Mouse (Mus musculus) ES-E14 (cell line): ENCODE measurements around the gene Ppp1r10. TPM values are rescaled to one million over a fixed set of nuclear protein-coding genes. Genes with fewer than 3 reads are reported as not detected.

ENCODE experiments used
- DNase-seq: peaks from one replicate; pipeline ENCODE4 v3.0.0-alpha.2; 2013; ENCODE audit warnings: low read depth, low spot score
- H3K27ac ChIP-seq: 2 replicates; pipeline ENCODE4 v1.5.1; 2012; ENCODE audit warnings: low read depth, mild to moderate bottlenecking, low read length, moderate library complexity, mixed read lengths; ENCODE audit not compliant: poor library complexity, insufficient read depth, severe bottlenecking
- H3K36me3 ChIP-seq: 2 replicates; pipeline ENCODE4 v1.6.1; 2012; ENCODE audit warnings: mild to moderate bottlenecking, low read length, moderate library complexity, mixed read lengths; ENCODE audit not compliant: control insufficient read depth, poor library complexity, insufficient read depth, severe bottlenecking
- H3K4me1 ChIP-seq, 2 experiments: fragments of 150-350 bp in 1 of 2; sonication (generic) in 1 of 2; 2 replicates each; pipeline ENCODE4 v1.6.1; 2012; ENCODE audit warnings: low read length in 2 of 2, mild to moderate bottlenecking in 1 of 2, mixed read lengths in 1 of 2; ENCODE audit not compliant: control insufficient read depth in 2 of 2, insufficient read depth in 2 of 2, poor library complexity in 1 of 2
- H3K4me3 ChIP-seq, 2 experiments: fragments of 150-350 bp in 1 of 2; sonication (generic) in 1 of 2; 2 replicates each; pipeline ENCODE4 v1.5.1; 2012; ENCODE audit warnings: low read length in 2 of 2, low read depth in 1 of 2, mild to moderate bottlenecking in 1 of 2, mixed read lengths in 1 of 2; ENCODE audit not compliant: insufficient read depth in 1 of 2, poor library complexity in 1 of 2, severe bottlenecking in 1 of 2
- H3K9ac ChIP-seq: 2 replicates; pipeline ENCODE4 v1.6.1; 2012; ENCODE audit warnings: low read depth, mild to moderate bottlenecking, low read length, mixed read lengths; ENCODE audit not compliant: poor library complexity, insufficient read depth, severe bottlenecking
- H3K9me3 ChIP-seq: fragments of 150-350 bp; sonication (generic); 2 replicates; pipeline ENCODE4 v1.6.1; 2012; ENCODE audit warnings: low read depth, mild to moderate bottlenecking, low read length; ENCODE audit not compliant: control insufficient read depth, insufficient read depth
- CHD2 ChIP-seq: IDR thresholded peaks from 2 replicates; pipeline ENCODE4 v1.6.1; 2014; ENCODE audit warnings: mild to moderate bottlenecking, low read depth, low read length, inconsistent platforms
- HCFC1 ChIP-seq: IDR thresholded peaks from 2 replicates; pipeline ENCODE4 v1.6.1; 2012; ENCODE audit warnings: low read length, inconsistent platforms, borderline replicate concordance; ENCODE audit not compliant: insufficient read depth
- MAFK ChIP-seq: IDR thresholded peaks from 2 replicates; pipeline ENCODE4 v1.6.1; 2014; ENCODE audit warnings: mild to moderate bottlenecking, low read depth, low read length, inconsistent platforms; ENCODE audit not compliant: insufficient read depth
- ZC3H11A ChIP-seq: IDR thresholded peaks from 2 replicates; pipeline ENCODE4 v1.6.1; 2012; ENCODE audit warnings: low read depth, mild to moderate bottlenecking, inconsistent platforms, low read length, borderline replicate concordance
- ZNF384 ChIP-seq: IDR thresholded peaks from 2 replicates; pipeline ENCODE4 v1.6.1; 2012; ENCODE audit warnings: low read depth, low read length, inconsistent platforms
- in situ Hi-C, 2 experiments: fragments of 600-800 bp; cut with MboI; formaldehyde crosslinking; loops; one replicate each; pipeline ENCODE4 v1.15.1; 2025; ENCODE audit warnings: low sequenced_read_pairs in 2 of 2, inconsistent platforms in 1 of 2; ENCODE audit not compliant: unreplicated experiment in 2 of 2
- total RNA-seq: library from RNA; depleted of rRNA; stranded (reverse); fragments of 300-350 nt; gene quantifications from 2 replicates; pipeline ENCODE4 v1.2.3, GENCODE M21; 2012

The Ppp1r10 gene
- total RNA-seq, 1 experiment: 64.8 TPM

GRCm38 (mm10) chr17:35963279-35963678, 47.0 kb downstream of the Ppp1r10 start:
- Histone ChIP-seq H3K27ac (no peak overlapping the region), H3K36me3 (peaks cover 72% of the 10 kb centered on the region), H3K4me1 (peaks cover 0 to 12% of the 10 kb centered on the region in 2 experiments; a peak in 1 of 4 replicates), H3K9me3 (no peaks in the 10 kb centered on the region), H3K4me3 (no peak overlapping the region), H3K9ac (no peak overlapping the region)
- in situ Hi-C loops: no loop called here
- TF ChIP-seq ZC3H11A (no peak), ZNF384 (no peak), HCFC1 (no peak), CHD2 (no peak), MAFK (no peak)
- no peak for DNase-seq

GRCm38 (mm10) chr17:35967621-35968020, 51.4 kb downstream of the Ppp1r10 start:
- DNase-seq: no peak
- in situ Hi-C loops: no loop called here
- H3K4me3 ChIP-seq: no peak overlapping the region
- TF ChIP-seq MAFK (no peak), ZC3H11A (no peak), HCFC1 (no peak), CHD2 (no peak), ZNF384 (no peak)
- no peak overlapping the region for H3K9ac ChIP-seq
- peaks cover 0 to 12% of the 10 kb centered on the region in 2 experiments; a peak in 1 of 4 replicates for H3K4me1 ChIP-seq
- H3K27ac ChIP-seq: no peak overlapping the region
- H3K36me3 ChIP-seq: peaks cover 35% of the 10 kb centered on the region
- H3K9me3 ChIP-seq: no peaks in the 10 kb centered on the region

GRCm38 (mm10) chr17:35969418-35970389, 53.5 kb downstream of the Ppp1r10 start, which contains the start of gene Abcf1:
Gene Abcf1 (minus strand): TSS chr17:35969761.
- no peak within 1 kb of the TSS for H3K27ac ChIP-seq
- no peaks in the 10 kb centered on the region for H3K9me3 ChIP-seq
- TF ChIP-seq ZNF384: no peak
- no peak for TF ChIP-seq CHD2
- peak; percentile 57; the same call in 1 of the 2 replicates for TF ChIP-seq HCFC1
- TF ChIP-seq MAFK: no peak
- no peak for TF ChIP-seq ZC3H11A
- peak within 1 kb of the TSS; percentile 81 to 99 for H3K4me3 ChIP-seq
- H3K36me3 ChIP-seq: peaks cover 33% of the 10 kb centered on the region
- H3K9ac ChIP-seq: peak within 1 kb of the TSS; percentile 90
- DNase-seq: peak; percentile 93
- peaks cover 0 to 10% of the 10 kb centered on the region in 2 experiments; a peak in 1 of 4 replicates for H3K4me1 ChIP-seq
- in situ Hi-C loops: no loop called here

GRCm38 (mm10) chr17:35972131-35972530, 55.9 kb downstream of the Ppp1r10 start:
- no peak for DNase-seq
- no peak for TF ChIP-seq HCFC1
- TF ChIP-seq ZNF384: no peak
- TF ChIP-seq MAFK: no peak
- no peak for TF ChIP-seq ZC3H11A
- no peak for TF ChIP-seq CHD2
- Histone ChIP-seq H3K4me1 (peaks cover 0 to 10% of the 10 kb centered on the region in 2 experiments; a peak in 1 of 4 replicates), H3K9ac (no peak overlapping the region), H3K4me3 (no peak overlapping the region), H3K27ac (no peak overlapping the region), H3K9me3 (no peaks in the 10 kb centered on the region), H3K36me3 (peaks cover 22% of the 10 kb centered on the region)
- in situ Hi-C loops: no loop called here
